Mouse (Mus musculus) thymus, adult 2 months (tissue): ENCODE results near the gene Bzw1. TPM values are rescaled to one million over a fixed set of nuclear protein-coding genes. Genes with fewer than 3 reads are reported as not detected.

Source experiments
- DNase-seq: peaks from one replicate; pipeline ENCODE4 v3.0.0; 2021
- H3K27ac ChIP-seq: fragments of 200-500 bp; 2 replicates; pipeline ENCODE4 v1.5.1; 2012; ENCODE audit warnings: low read length, control low read depth; ENCODE audit not compliant: control insufficient read depth, insufficient read depth
- H3K27me3 ChIP-seq: fragments of 200-500 bp; 2 replicates; pipeline ENCODE4 v1.6.1; 2012; ENCODE audit warnings: mild to moderate bottlenecking, low read length, moderate library complexity, mixed read lengths; ENCODE audit not compliant: control insufficient read depth, insufficient read depth
- H3K36me3 ChIP-seq: fragments of 200-500 bp; 2 replicates; pipeline ENCODE4 v1.6.1; 2012; ENCODE audit warnings: mild to moderate bottlenecking, low read length, moderate library complexity; ENCODE audit not compliant: control insufficient read depth, insufficient read depth
- H3K4me1 ChIP-seq: fragments of 200-500 bp; replicated peaks from 2 replicates; pipeline ENCODE4 v1.6.1; 2012; ENCODE audit warnings: low read length; ENCODE audit not compliant: control insufficient read depth, insufficient read depth
- H3K4me3 ChIP-seq: fragments of 200-500 bp; 2 replicates; pipeline ENCODE4 v1.5.1; 2012; ENCODE audit warnings: mild to moderate bottlenecking, low read length, control low read depth, moderate library complexity; ENCODE audit not compliant: control insufficient read depth, insufficient read depth
- CTCF ChIP-seq: fragments of 200-500 bp; IDR thresholded peaks from 2 replicates; pipeline ENCODE4 v1.5.1; 2012; ENCODE audit warnings: mild to moderate bottlenecking, control low read depth, low read length, moderate library complexity, borderline replicate concordance; ENCODE audit not compliant: control insufficient read depth, poor library complexity, insufficient read depth; ENCODE audit errors: extremely low read depth
- POLR2A ChIP-seq: fragments of 200-500 bp; IDR thresholded peaks from 2 replicates; pipeline ENCODE4 v1.6.1; 2012; ENCODE audit warnings: mild to moderate bottlenecking, low read length, control low read depth, moderate library complexity; ENCODE audit not compliant: control insufficient read depth, poor library complexity, insufficient read depth; ENCODE audit errors: extremely low read depth
- WGBS: fragments of 180-500 bp; shearing (Covaris S2); methylation state at CpG from one replicate; pipeline ENCODE4 v1.1.7; 2018; 5-methylcytosine and 5-hydroxymethylcytosine counted together
- polyA plus RNA-seq: library from polyadenylated mRNA; depleted of rRNA; stranded (reverse); fragments of >200 nt; gene quantifications from 2 replicates; pipeline ENCODE4 v1.2.3, GENCODE M21; 2012

Bzw1 gene
- polyA plus RNA-seq, 1 experiment = 42.1 TPM

- Histone ChIP-seq H3K36me3 (peaks cover 27% of the 10 kb centered on the region), H3K27me3 (no peaks in the 10 kb centered on the region), H3K4me1 (peaks cover 8% of the 10 kb centered on the region), H3K4me3 (peak within 1 kb of the TSS; percentile 97), H3K27ac (peak within 1 kb of the TSS; percentile 99)
- TF ChIP-seq POLR2A (peak; percentile 95), CTCF (0 out of 2 replicates have a peak, but pooled peaks have one; percentile 39)
- peak; percentile 96 for DNase-seq
- under 1% methylated on average over 79 of the region's 79 CpGs for WGBS
Measured at GRCm38 (mm10) chr1:58423371-58424248, 30.9 kb downstream of the Bzw1 start, which contains the start of gene Clk1. Gene Clk1 (minus strand): TSS chr1:58424066.

GRCm38 (mm10) chr1:58424551-58424950 lies 31.9 kb downstream of the Bzw1 start:
- no peak overlapping the region for H3K4me3 ChIP-seq
- no peaks in the 10 kb centered on the region for H3K27me3 ChIP-seq
- peaks cover 18% of the 10 kb centered on the region for H3K36me3 ChIP-seq
- H3K4me1 ChIP-seq = peaks cover 8% of the 10 kb centered on the region
- H3K27ac ChIP-seq = no peak overlapping the region
- WGBS = 95% methylated on average over 3 of the region's 3 CpGs
- no peak for DNase-seq
- TF ChIP-seq POLR2A = no peak

GRCm38 (mm10) chr1:58444691-58445090 lies 52.0 kb downstream of the Bzw1 start:
- 11% methylated on average over 10 of the region's 10 CpGs for WGBS
- no peaks in the 10 kb centered on the region for H3K27me3 ChIP-seq
- no peak for TF ChIP-seq CTCF
- no peak for TF ChIP-seq POLR2A
- no peak for DNase-seq
- H3K4me1 ChIP-seq = peaks cover 3% of the 10 kb centered on the region
- peaks cover 7% of the 10 kb centered on the region; the same call in 1 of the 2 replicates for H3K36me3 ChIP-seq
- H3K27ac ChIP-seq = peak overlapping the region; percentile 87
- H3K4me3 ChIP-seq = peak overlapping the region; percentile 88

GRCm38 (mm10) chr1:58445143-58445722 lies 52.5 kb downstream of the Bzw1 start, which contains the start of the genes Nif3l1 and Ppil3:
Gene Nif3l1 (plus strand): TSS chr1:58445151.
Gene Ppil3 (minus strand): TSS chr1:58445486.
- peak; percentile 74 for DNase-seq
- no peaks in the 10 kb centered on the region for H3K27me3 ChIP-seq
- H3K36me3 ChIP-seq = peaks cover 1% of the 10 kb centered on the region; the same call in 1 of the 2 replicates
- TF ChIP-seq POLR2A (peak; percentile 37; the same call in 1 of the 2 replicates), CTCF (peak; percentile 12; the same call in 1 of the 2 replicates)
- peak within 1 kb of the TSS; percentile 88 for H3K4me3 ChIP-seq
- peaks cover 3% of the 10 kb centered on the region for H3K4me1 ChIP-seq
- under 1% methylated on average over 33 of the region's 33 CpGs for WGBS
- peak within 1 kb of the TSS; percentile 87 for H3K27ac ChIP-seq

- peaks cover 3% of the 10 kb centered on the region for H3K4me1 ChIP-seq
- peaks cover 3% of the 10 kb centered on the region; the same call in 1 of the 2 replicates for H3K36me3 ChIP-seq
- peak overlapping the region; percentile 88 for H3K4me3 ChIP-seq
- no peaks in the 10 kb centered on the region for H3K27me3 ChIP-seq
- WGBS = 3% methylated on average over 11 of the region's 11 CpGs
- H3K27ac ChIP-seq = peak overlapping the region; percentile 87; the same call in 1 of the 2 replicates
- TF ChIP-seq CTCF (no peak), POLR2A (no peak)
- DNase-seq = no peak
Measured at GRCm38 (mm10) chr1:58445861-58446260, 53.2 kb downstream of the Bzw1 start.

- no peaks in the 10 kb centered on the region for H3K27me3 ChIP-seq
- TF ChIP-seq POLR2A (no peak), CTCF (no peak)
- peaks cover 3% of the 10 kb centered on the region for H3K4me1 ChIP-seq
- H3K4me3 ChIP-seq = no peak overlapping the region
- DNase-seq = no peak
- H3K36me3 ChIP-seq = peaks cover 8% of the 10 kb centered on the region; the same call in 1 of the 2 replicates
- WGBS = 99% methylated on average over 7 of the region's 7 CpGs
- H3K27ac ChIP-seq = no peak overlapping the region
Measured at GRCm38 (mm10) chr1:58447766-58448165, 55.1 kb downstream of the Bzw1 start.
